Mouse (Mus musculus): ENCODE results near the gene Rfx4. TPM values are rescaled to one million over a fixed set of nuclear protein-coding genes. Genes with fewer than 3 reads are reported as not detected.

Gene Rfx4
- polyA plus RNA-seq, 1 experiment, result 0.30 TPM

GRCm38 (mm10) chr10:84822741-84823151 lies 66.9 kb downstream of the Rfx4 start:
- Histone ChIP-seq H3K9ac (ENCODE audit: low read depth, poor library complexity, severe bottlenecking) (no peak overlapping the region), H3K9me3 (replicated peaks; ENCODE audit: control insufficient read depth, insufficient read depth, low read length, poor library complexity, severe bottlenecking) (no peaks in the 10 kb centered on the region), H3K4me3 (ENCODE audit: low read depth, low read length) (no peak overlapping the region), H3K27ac (ENCODE audit: insufficient read depth, low read length) (no peak overlapping the region), H3K36me3 (ENCODE audit: control insufficient read depth, insufficient read depth, low read length, poor library complexity, severe bottlenecking) (no peaks in the 10 kb centered on the region), H3K4me1 (ENCODE audit: control insufficient read depth, insufficient read depth, low read length) (peaks cover 2% of the 10 kb centered on the region), H3K27me3 (ENCODE audit: control insufficient read depth, insufficient read depth, low read length, poor library complexity, severe bottlenecking) (no peaks in the 10 kb centered on the region)
- TF ChIP-seq EP300 (IDR thresholded peaks at IDR 0.05; ENCODE audit: insufficient read depth, low read depth, low read length), result no peak
- TF ChIP-seq POLR2A (IDR thresholded peaks at IDR 0.05; ENCODE audit: insufficient read depth, low read length), result no peak
- TF ChIP-seq CTCF (IDR thresholded peaks at IDR 0.05; ENCODE audit: low read depth, low read length), result no peak

- Histone ChIP-seq H3K27me3 (ENCODE audit: control insufficient read depth, insufficient read depth, low read length, poor library complexity, severe bottlenecking) (no peaks in the 10 kb centered on the region), H3K9me3 (replicated peaks; ENCODE audit: control insufficient read depth, insufficient read depth, low read length, poor library complexity, severe bottlenecking) (no peaks in the 10 kb centered on the region), H3K9ac (ENCODE audit: low read depth, poor library complexity, severe bottlenecking) (no peak overlapping the region), H3K4me1 (ENCODE audit: control insufficient read depth, insufficient read depth, low read length) (peaks cover 2% of the 10 kb centered on the region), H3K27ac (ENCODE audit: insufficient read depth, low read length) (no peak overlapping the region), H3K4me3 (ENCODE audit: low read depth, low read length) (no peak overlapping the region), H3K36me3 (ENCODE audit: control insufficient read depth, insufficient read depth, low read length, poor library complexity, severe bottlenecking) (no peaks in the 10 kb centered on the region)
- no peak for TF ChIP-seq CTCF (IDR thresholded peaks at IDR 0.05; ENCODE audit: low read depth, low read length)
- TF ChIP-seq EP300 (IDR thresholded peaks at IDR 0.05; ENCODE audit: insufficient read depth, low read depth, low read length), result no peak
Measured at GRCm38 (mm10) chr10:84823621-84824020, 67.8 kb downstream of the Rfx4 start.

- Histone ChIP-seq H3K9ac (ENCODE audit: low read depth, poor library complexity, severe bottlenecking) (no peak overlapping the region), H3K9me3 (replicated peaks; ENCODE audit: control insufficient read depth, insufficient read depth, low read length, poor library complexity, severe bottlenecking) (no peaks in the 10 kb centered on the region), H3K27me3 (ENCODE audit: control insufficient read depth, insufficient read depth, low read length, poor library complexity, severe bottlenecking) (no peaks in the 10 kb centered on the region), H3K36me3 (ENCODE audit: control insufficient read depth, insufficient read depth, low read length, poor library complexity, severe bottlenecking) (no peaks in the 10 kb centered on the region), H3K4me1 (ENCODE audit: control insufficient read depth, insufficient read depth, low read length) (peaks cover 2% of the 10 kb centered on the region), H3K27ac (ENCODE audit: insufficient read depth, low read length) (no peak overlapping the region), H3K4me3 (ENCODE audit: low read depth, low read length) (no peak overlapping the region)
- TF ChIP-seq POLR2A (IDR thresholded peaks at IDR 0.05; ENCODE audit: insufficient read depth, low read length) (no peak), CTCF (IDR thresholded peaks at IDR 0.05; ENCODE audit: low read depth, low read length) (no peak), EP300 (IDR thresholded peaks at IDR 0.05; ENCODE audit: insufficient read depth, low read depth, low read length) (no peak)
Measured at GRCm38 (mm10) chr10:84829009-84829408, 73.1 kb downstream of the Rfx4 start.

GRCm38 (mm10) chr10:84835596-84835995 lies 79.7 kb downstream of the Rfx4 start:
- Histone ChIP-seq H3K9ac (ENCODE audit: low read depth, poor library complexity, severe bottlenecking) (no peak overlapping the region), H3K36me3 (ENCODE audit: control insufficient read depth, insufficient read depth, low read length, poor library complexity, severe bottlenecking) (no peaks in the 10 kb centered on the region), H3K27ac (ENCODE audit: insufficient read depth, low read length) (no peak overlapping the region)

GRCm38 (mm10) chr10:84836104-84836503 lies 80.2 kb downstream of the Rfx4 start:
- Histone ChIP-seq H3K27ac (ENCODE audit: insufficient read depth, low read length) (no peak overlapping the region), H3K36me3 (ENCODE audit: control insufficient read depth, insufficient read depth, low read length, poor library complexity, severe bottlenecking) (no peaks in the 10 kb centered on the region), H3K9ac (ENCODE audit: low read depth, poor library complexity, severe bottlenecking) (no peak overlapping the region), H3K4me1 (ENCODE audit: control insufficient read depth, insufficient read depth, low read length) (peaks cover 11% of the 10 kb centered on the region), H3K4me3 (ENCODE audit: low read depth, low read length) (no peak overlapping the region), H3K9me3 (replicated peaks; ENCODE audit: control insufficient read depth, insufficient read depth, low read length, poor library complexity, severe bottlenecking) (no peaks in the 10 kb centered on the region), H3K27me3 (ENCODE audit: control insufficient read depth, insufficient read depth, low read length, poor library complexity, severe bottlenecking) (no peaks in the 10 kb centered on the region)
- TF ChIP-seq POLR2A (IDR thresholded peaks at IDR 0.05; ENCODE audit: insufficient read depth, low read length) (no peak), EP300 (IDR thresholded peaks at IDR 0.05; ENCODE audit: insufficient read depth, low read depth, low read length) (no peak), CTCF (IDR thresholded peaks at IDR 0.05; ENCODE audit: low read depth, low read length) (no peak)

More at GRCm38 (mm10) chr10:84835596-84835995, 79.7 kb downstream of the Rfx4 start:
- H3K4me1 ChIP-seq (ENCODE audit: control insufficient read depth, insufficient read depth, low read length), result peaks cover 11% of the 10 kb centered on the region
- H3K9me3 ChIP-seq (replicated peaks; ENCODE audit: control insufficient read depth, insufficient read depth, low read length, poor library complexity, severe bottlenecking), result no peaks in the 10 kb centered on the region
- TF ChIP-seq CTCF (IDR thresholded peaks at IDR 0.05; ENCODE audit: low read depth, low read length), result no peak
- TF ChIP-seq POLR2A (IDR thresholded peaks at IDR 0.05; ENCODE audit: insufficient read depth, low read length), result no peak
- no peak for TF ChIP-seq EP300 (IDR thresholded peaks at IDR 0.05; ENCODE audit: insufficient read depth, low read depth, low read length)
- no peaks in the 10 kb centered on the region for H3K27me3 ChIP-seq (ENCODE audit: control insufficient read depth, insufficient read depth, low read length, poor library complexity, severe bottlenecking)
- H3K4me3 ChIP-seq (ENCODE audit: low read depth, low read length), result no peak overlapping the region

- Histone ChIP-seq H3K4me1 (ENCODE audit: control insufficient read depth, insufficient read depth, low read length) (peaks cover 11% of the 10 kb centered on the region), H3K27ac (ENCODE audit: insufficient read depth, low read length) (no peak overlapping the region), H3K9me3 (replicated peaks; ENCODE audit: control insufficient read depth, insufficient read depth, low read length, poor library complexity, severe bottlenecking) (no peaks in the 10 kb centered on the region), H3K9ac (ENCODE audit: low read depth, poor library complexity, severe bottlenecking) (no peak overlapping the region), H3K36me3 (ENCODE audit: control insufficient read depth, insufficient read depth, low read length, poor library complexity, severe bottlenecking) (no peaks in the 10 kb centered on the region), H3K27me3 (ENCODE audit: control insufficient read depth, insufficient read depth, low read length, poor library complexity, severe bottlenecking) (no peaks in the 10 kb centered on the region), H3K4me3 (ENCODE audit: low read depth, low read length) (no peak overlapping the region)
- TF ChIP-seq POLR2A (IDR thresholded peaks at IDR 0.05; ENCODE audit: insufficient read depth, low read length), result no peak
- TF ChIP-seq CTCF (IDR thresholded peaks at IDR 0.05; ENCODE audit: low read depth, low read length), result no peak
- TF ChIP-seq EP300 (IDR thresholded peaks at IDR 0.05; ENCODE audit: insufficient read depth, low read depth, low read length), result no peak
Measured at GRCm38 (mm10) chr10:84837355-84837754, 81.5 kb downstream of the Rfx4 start.
